Mouse (Mus musculus) neural tube, embryonic 13.5 days (tissue): ENCODE results near the gene Ripply1. TPM values are rescaled to one million over a fixed set of nuclear protein-coding genes. Genes with fewer than 3 reads are reported as not detected.

ENCODE experiments used
- ATAC-seq: fragments of 200-750 bp; cut with Nextera tagmentation; 2 replicates; pipeline ENCODE4 v1.8.0; 2017; ENCODE audit warnings: low read depth, mild to moderate bottlenecking, moderate TSS enrichment, moderate library complexity
- H3K27ac ChIP-seq: fragments of 300-500 bp; sonication (generic); replicated peaks from 2 replicates; pipeline ENCODE4 v1.5.1; 2015; ENCODE audit warnings: moderate library complexity, mild to moderate bottlenecking, inconsistent platforms
- H3K27me3 ChIP-seq: fragments of 300-500 bp; sonication (generic); 2 replicates; pipeline ENCODE4 v1.6.1; 2015; ENCODE audit warnings: mild to moderate bottlenecking, inconsistent platforms
- H3K36me3 ChIP-seq: fragments of 300-500 bp; sonication (generic); 2 replicates; pipeline ENCODE4 v1.6.1; 2015; ENCODE audit warnings: mild to moderate bottlenecking, inconsistent platforms
- H3K4me1 ChIP-seq: fragments of 300-500 bp; sonication (generic); replicated peaks from 2 replicates; pipeline ENCODE4 v1.6.1; 2015; ENCODE audit warnings: inconsistent platforms
- H3K4me2 ChIP-seq: fragments of 300-500 bp; sonication (generic); 2 replicates; pipeline ENCODE4 v1.6.1; 2015; ENCODE audit warnings: inconsistent platforms, mild to moderate bottlenecking, moderate library complexity
- H3K4me3 ChIP-seq: fragments of 300-500 bp; sonication (generic); 2 replicates; pipeline ENCODE4 v1.5.1; 2015; ENCODE audit warnings: mild to moderate bottlenecking, inconsistent platforms
- H3K9ac ChIP-seq: fragments of 300-500 bp; sonication (generic); 2 replicates; pipeline ENCODE4 v1.6.1; 2015; ENCODE audit warnings: moderate library complexity, mild to moderate bottlenecking, inconsistent platforms
- H3K9me3 ChIP-seq: fragments of 300-500 bp; sonication (generic); 2 replicates; pipeline ENCODE4 v1.6.1; 2016; ENCODE audit warnings: inconsistent platforms
- WGBS: fragments of 180-500 bp; shearing (Covaris S2); methylation state at CpG from one replicate; pipeline ENCODE4 v1.1.7; 2015; 5-methylcytosine and 5-hydroxymethylcytosine counted together
- polyA plus RNA-seq: library from polyadenylated mRNA; unstranded; fragments of >200 nt; fragmentation: Nextera tagmentation; extraction: Ambion mirVana; gene quantifications from 2 replicates; pipeline ENCODE4 v1.2.1, GENCODE M21; 2015

The Ripply1 gene
- polyA plus RNA-seq, 1 experiment from 2014 or later = not detected

GRCm38 (mm10) chrX:139805918-139806317 is 23.8 kb upstream of the Ripply1 start:
- Histone ChIP-seq H3K9me3 (no peaks in the 10 kb centered on the region), H3K4me2 (no peak overlapping the region), H3K27ac (no peak overlapping the region), H3K4me3 (no peak overlapping the region), H3K4me1 (no peaks in the 10 kb centered on the region), H3K9ac (no peak overlapping the region), H3K27me3 (peaks cover 30% of the 10 kb centered on the region), H3K36me3 (no peaks in the 10 kb centered on the region)
- WGBS = 91% methylated on average over 4 of the region's 4 CpGs
- no peak for ATAC-seq

- Histone ChIP-seq H3K27ac (no peak overlapping the region), H3K4me1 (no peaks in the 10 kb centered on the region), H3K4me3 (no peak overlapping the region), H3K27me3 (peaks cover 27% of the 10 kb centered on the region), H3K4me2 (no peak overlapping the region), H3K9ac (no peak overlapping the region), H3K36me3 (no peaks in the 10 kb centered on the region), H3K9me3 (no peaks in the 10 kb centered on the region)
- 81% methylated on average over 2 of the region's 2 CpGs for WGBS
- ATAC-seq = no peak
Measured at GRCm38 (mm10) chrX:139803028-139803427, 20.9 kb upstream of the Ripply1 start.

DNA sequence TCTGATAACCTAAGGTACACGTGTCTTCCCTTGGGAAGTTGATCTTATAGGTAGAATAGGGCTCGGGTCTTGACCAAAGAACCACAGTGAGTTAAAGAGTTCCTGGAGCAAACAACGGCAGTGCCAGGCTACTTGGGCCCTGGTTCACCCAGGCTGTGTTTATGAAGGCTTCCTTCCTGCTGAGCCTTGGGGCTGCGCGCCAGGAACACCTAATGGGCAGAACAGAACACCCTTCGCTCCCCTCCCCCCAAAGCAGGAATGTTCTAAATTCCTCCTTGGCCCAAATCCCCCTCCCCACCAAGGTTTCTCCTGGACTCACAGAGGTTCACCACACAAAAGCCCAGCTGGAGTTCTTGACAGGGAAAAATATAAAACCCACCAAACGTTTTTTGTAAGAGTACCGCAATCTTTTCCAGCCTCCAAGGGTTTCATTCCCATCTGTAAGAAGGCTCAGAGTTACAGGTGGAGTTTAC is 18.3 kb upstream of the Ripply1 start, which contains the start of gene Cldn2:
Gene Cldn2, plus strand, starts transcription at position 423 of the 473 bp plus-strand sequence.
- H3K27me3 ChIP-seq = peaks cover 28% of the 10 kb centered on the region
- 77% methylated on average over 8 of the region's 8 CpGs for WGBS

GRCm38 (mm10) chrX:139799953-139800352 is 17.8 kb upstream of the Ripply1 start:
- ATAC-seq = no peak
- no peaks in the 10 kb centered on the region for H3K4me1 ChIP-seq
- H3K9me3 ChIP-seq = no peaks in the 10 kb centered on the region
- H3K4me2 ChIP-seq = no peak overlapping the region
- H3K9ac ChIP-seq = no peak overlapping the region
- H3K4me3 ChIP-seq = no peak overlapping the region
- no peak overlapping the region for H3K27ac ChIP-seq
- no peaks in the 10 kb centered on the region for H3K36me3 ChIP-seq
- H3K27me3 ChIP-seq = peaks cover 28% of the 10 kb centered on the region
- WGBS = 93% methylated on average over 3 of the region's 3 CpGs

More for the DNA sequence above, 18.3 kb upstream of the Ripply1 start, which contains the start of gene Cldn2:
- Histone ChIP-seq H3K4me2 (no peak within 1 kb of the TSS), H3K9me3 (no peaks in the 10 kb centered on the region), H3K36me3 (no peaks in the 10 kb centered on the region), H3K4me1 (no peaks in the 10 kb centered on the region), H3K9ac (no peak within 1 kb of the TSS), H3K4me3 (no peak within 1 kb of the TSS), H3K27ac (no peak within 1 kb of the TSS)
- no peak for ATAC-seq

DNA sequence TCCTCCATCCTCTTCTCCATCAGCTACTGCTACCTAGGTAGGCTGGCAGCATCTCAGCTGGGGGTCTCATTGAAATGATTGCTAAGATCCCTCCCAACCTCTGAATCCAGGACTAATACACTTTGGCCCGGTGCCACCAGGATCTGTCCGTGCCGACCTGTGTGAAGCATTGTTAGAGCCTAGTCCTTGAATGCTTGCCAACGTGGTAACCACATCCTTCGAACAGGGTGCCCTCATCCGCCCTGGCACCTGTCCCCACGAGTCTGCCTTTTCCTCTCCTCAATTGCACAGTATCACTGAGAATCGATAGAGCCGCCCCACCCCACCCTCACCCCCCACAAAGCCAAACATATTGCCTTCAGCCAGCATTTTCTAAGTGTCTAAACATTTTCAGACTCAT is 15.7 kb upstream of the Ripply1 start:
- H3K27ac ChIP-seq = no peak overlapping the region
- no peaks in the 10 kb centered on the region for H3K4me1 ChIP-seq
- no peak overlapping the region for H3K4me2 ChIP-seq
- no peaks in the 10 kb centered on the region for H3K9me3 ChIP-seq
- no peak for ATAC-seq
- no peak overlapping the region for H3K9ac ChIP-seq
- H3K36me3 ChIP-seq = no peaks in the 10 kb centered on the region
- 87% methylated on average over 9 of the region's 9 CpGs for WGBS
- H3K27me3 ChIP-seq = peaks cover 21% of the 10 kb centered on the region
- no peak overlapping the region for H3K4me3 ChIP-seq

DNA sequence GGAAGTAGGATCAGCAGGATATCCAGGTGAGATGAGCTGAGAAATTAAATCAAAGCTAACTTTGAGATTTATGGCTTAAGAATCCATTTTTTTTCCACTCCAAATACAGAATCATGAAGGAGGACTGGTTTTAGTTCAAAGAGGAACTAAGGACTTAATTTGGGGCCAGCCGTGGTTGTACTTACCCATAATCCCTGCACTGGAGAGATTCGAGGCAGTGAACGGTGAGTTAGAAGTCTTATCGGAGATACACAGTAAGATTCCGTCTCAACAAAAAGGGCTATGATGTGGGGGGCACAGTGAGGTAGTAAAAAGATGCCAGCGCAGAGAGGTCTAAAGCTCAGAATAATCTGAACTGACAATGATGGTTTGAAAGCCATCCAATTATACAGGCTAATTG is 13.9 kb upstream of the Ripply1 start:
- Histone ChIP-seq H3K9ac (no peak overlapping the region), H3K4me3 (no peak overlapping the region), H3K27ac (no peak overlapping the region), H3K27me3 (peaks cover 11% of the 10 kb centered on the region; the same call in 1 of the 2 replicates), H3K9me3 (no peaks in the 10 kb centered on the region), H3K4me1 (no peaks in the 10 kb centered on the region), H3K4me2 (no peak overlapping the region), H3K36me3 (no peaks in the 10 kb centered on the region)
- ATAC-seq = no peak
- WGBS = 84% methylated on average over 6 of the region's 6 CpGs

DNA sequence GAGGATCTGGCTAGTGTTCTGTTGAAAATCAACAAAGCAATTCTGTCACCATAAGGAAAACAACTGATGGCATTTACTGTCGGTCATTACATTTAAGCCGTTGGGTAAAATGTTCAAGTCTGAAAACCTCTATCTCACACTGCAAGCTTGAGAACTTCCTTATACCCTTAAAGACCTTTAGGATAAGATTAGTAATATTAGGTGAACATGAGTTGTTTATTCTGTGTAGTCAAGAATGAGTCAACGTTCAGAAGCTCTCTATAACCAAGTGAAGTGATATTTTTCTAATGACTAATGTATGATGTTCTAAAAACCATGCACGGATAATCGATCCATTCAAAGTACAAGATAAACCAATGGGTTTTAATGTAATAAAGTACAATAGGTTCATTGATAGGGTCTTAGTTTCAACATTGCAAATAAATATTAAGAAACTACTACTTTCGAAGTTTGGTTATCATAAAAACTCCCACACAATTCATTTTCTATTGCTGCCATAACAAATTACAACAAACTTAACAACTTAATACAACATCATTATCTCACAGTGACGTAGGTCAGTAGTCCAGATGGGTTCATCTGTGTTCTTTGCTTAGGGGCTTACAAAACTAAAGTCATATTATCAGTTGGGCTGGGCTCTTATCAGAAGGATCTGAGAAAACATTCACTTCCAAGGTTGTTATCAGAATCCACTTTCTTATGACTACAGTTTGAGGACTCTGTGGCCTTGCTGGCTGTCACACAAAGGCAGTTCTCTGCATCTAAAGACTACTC is 12.1 kb upstream of the Ripply1 start:
- Histone ChIP-seq H3K27me3 (peaks cover 18% of the 10 kb centered on the region; the same call in 1 of the 2 replicates), H3K4me3 (no peak overlapping the region), H3K9ac (no peak overlapping the region), H3K4me2 (no peak overlapping the region), H3K27ac (no peak overlapping the region), H3K36me3 (no peaks in the 10 kb centered on the region), H3K4me1 (no peaks in the 10 kb centered on the region), H3K9me3 (no peaks in the 10 kb centered on the region)
- no peak for ATAC-seq
- WGBS = 88% methylated on average over 7 of the region's 7 CpGs

DNA sequence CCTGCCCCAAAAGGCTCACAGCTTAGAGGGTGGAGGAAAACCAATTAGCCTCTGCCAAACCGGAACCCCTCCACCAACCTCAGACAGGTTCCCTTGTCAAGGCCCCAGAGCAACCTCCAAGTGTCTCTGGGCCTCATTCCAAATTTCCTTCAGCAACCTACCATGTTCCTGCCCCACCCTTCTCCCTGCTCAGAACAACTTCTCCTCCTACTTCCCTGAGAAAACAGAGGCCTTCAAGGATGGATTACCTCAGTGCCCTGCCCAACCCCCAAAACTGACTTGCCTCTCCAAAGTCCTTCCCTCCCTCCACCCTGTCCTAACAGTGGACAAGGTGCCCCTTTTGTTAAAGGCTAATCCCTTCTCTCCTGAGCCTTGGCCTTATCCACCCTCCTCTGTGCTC is 3.6 kb upstream of the Ripply1 start:
- Histone ChIP-seq H3K9me3 (no peaks in the 10 kb centered on the region), H3K27ac (no peak overlapping the region), H3K9ac (no peak overlapping the region), H3K27me3 (peaks cover 38% of the 10 kb centered on the region), H3K36me3 (no peaks in the 10 kb centered on the region), H3K4me1 (0 out of 2 replicates have a peak, but pooled peaks cover 7% of the 10 kb centered on the region), H3K4me2 (no peak overlapping the region), H3K4me3 (no peak overlapping the region)
- 69% methylated on average over 1 of the region's 1 CpGs for WGBS
- no peak for ATAC-seq

- Histone ChIP-seq H3K27ac (no peak overlapping the region), H3K27me3 (peaks cover 45% of the 10 kb centered on the region), H3K4me1 (0 out of 2 replicates have a peak, but pooled peaks cover 7% of the 10 kb centered on the region), H3K4me2 (no peak overlapping the region), H3K9ac (no peak overlapping the region), H3K36me3 (no peaks in the 10 kb centered on the region), H3K9me3 (no peaks in the 10 kb centered on the region), H3K4me3 (no peak overlapping the region)
- no peak for ATAC-seq
- WGBS = 42% methylated on average over 3 of the region's 3 CpGs
Measured at GRCm38 (mm10) chrX:139783045-139783422, 881 bp upstream of the Ripply1 start.

DNA sequence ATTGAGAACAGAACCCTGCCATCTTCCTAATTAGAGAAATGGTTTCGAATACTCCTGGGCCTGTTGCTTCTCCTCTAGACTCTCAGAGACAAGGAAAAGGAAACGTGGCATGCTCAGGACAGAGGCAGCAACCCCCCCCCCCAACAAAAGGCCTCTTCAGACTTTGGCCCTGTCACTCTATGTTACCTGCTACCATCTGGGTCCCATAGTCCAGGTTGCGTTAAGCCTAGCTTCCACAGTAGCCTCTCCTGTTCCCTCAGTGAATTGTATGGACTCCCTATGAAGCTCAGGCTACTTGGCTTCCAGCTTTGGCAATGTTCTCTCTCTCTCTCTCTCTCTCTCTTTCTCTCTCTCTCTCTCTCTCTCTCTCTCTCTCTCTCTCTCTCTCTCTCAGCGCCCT is 590 bp downstream of the Ripply1 start:
- 89% methylated on average over 4 of the region's 4 CpGs for WGBS
- Histone ChIP-seq H3K4me1 (0 out of 2 replicates have a peak, but pooled peaks cover 7% of the 10 kb centered on the region), H3K9ac (no peak overlapping the region), H3K27ac (no peak overlapping the region), H3K36me3 (no peaks in the 10 kb centered on the region), H3K9me3 (no peaks in the 10 kb centered on the region), H3K27me3 (peaks cover 47% of the 10 kb centered on the region), H3K4me3 (no peak overlapping the region), H3K4me2 (no peak overlapping the region)
- ATAC-seq = no peak

DNA sequence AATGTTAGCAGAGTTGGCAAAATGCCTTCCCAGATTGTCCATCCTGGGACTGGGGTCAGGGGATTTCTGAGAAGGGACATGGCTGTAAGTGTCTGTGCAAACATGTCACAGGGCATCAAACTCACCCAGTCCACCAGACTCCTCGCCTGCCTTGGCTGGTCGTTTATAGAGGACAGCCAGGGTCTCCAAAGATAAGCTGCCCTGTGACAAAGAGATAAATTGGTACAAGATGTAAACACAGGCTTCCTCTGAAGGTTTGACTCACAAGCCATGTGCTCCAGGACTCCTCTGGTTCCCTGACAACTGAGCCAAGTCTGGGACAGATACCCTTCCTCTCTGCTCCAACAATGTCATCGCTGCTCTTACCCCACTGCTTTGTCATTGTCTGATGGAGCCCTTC is 1.2 kb downstream of the Ripply1 start:
- Histone ChIP-seq H3K27ac (no peak overlapping the region), H3K4me3 (no peak overlapping the region), H3K36me3 (no peaks in the 10 kb centered on the region), H3K4me2 (no peak overlapping the region), H3K9ac (no peak overlapping the region), H3K9me3 (no peaks in the 10 kb centered on the region), H3K27me3 (peaks cover 47% of the 10 kb centered on the region), H3K4me1 (0 out of 2 replicates have a peak, but pooled peaks cover 7% of the 10 kb centered on the region)
- no peak for ATAC-seq
- 60% methylated on average over 3 of the region's 3 CpGs for WGBS

DNA sequence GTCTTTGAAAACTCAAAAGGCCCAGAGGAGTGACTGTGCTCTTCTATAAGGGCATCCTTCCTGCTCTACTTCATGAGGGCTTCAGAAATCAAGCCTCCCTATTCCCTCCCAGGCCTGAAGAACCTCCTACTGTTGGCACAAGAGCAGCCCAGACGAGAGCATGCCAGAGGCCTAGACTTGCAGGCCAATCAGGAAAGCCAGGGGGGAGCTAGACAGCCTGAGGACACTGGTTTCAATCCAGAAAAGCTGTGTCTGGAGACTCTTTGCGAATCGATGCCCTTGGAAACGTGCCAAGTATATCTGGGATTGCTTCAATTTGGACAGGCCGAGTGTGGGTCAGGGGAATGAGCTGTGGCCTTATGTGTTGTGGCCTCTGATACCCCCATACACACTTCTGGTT is 2.8 kb downstream of the Ripply1 start:
- 66% methylated on average over 5 of the region's 5 CpGs for WGBS
- no peak for ATAC-seq
- Histone ChIP-seq H3K27me3 (peaks cover 38% of the 10 kb centered on the region), H3K4me2 (no peak overlapping the region), H3K9me3 (no peaks in the 10 kb centered on the region), H3K27ac (no peak overlapping the region), H3K36me3 (no peaks in the 10 kb centered on the region), H3K9ac (no peak overlapping the region), H3K4me1 (0 out of 2 replicates have a peak, but pooled peaks cover 7% of the 10 kb centered on the region), H3K4me3 (no peak overlapping the region)
